Mouse (Mus musculus): Measurements from ENCODE around the gene Plcg2. TPM values are rescaled to one million over a fixed set of nuclear protein-coding genes. Genes with fewer than 3 reads are reported as not detected.
A peak's percentile ranks its signal among the peaks of the same experiment; 100 is the strongest.

The Plcg2 gene
- total and polyA plus RNA-seq, 2 experiments: 0.95 to 1.8 TPM

DNA sequence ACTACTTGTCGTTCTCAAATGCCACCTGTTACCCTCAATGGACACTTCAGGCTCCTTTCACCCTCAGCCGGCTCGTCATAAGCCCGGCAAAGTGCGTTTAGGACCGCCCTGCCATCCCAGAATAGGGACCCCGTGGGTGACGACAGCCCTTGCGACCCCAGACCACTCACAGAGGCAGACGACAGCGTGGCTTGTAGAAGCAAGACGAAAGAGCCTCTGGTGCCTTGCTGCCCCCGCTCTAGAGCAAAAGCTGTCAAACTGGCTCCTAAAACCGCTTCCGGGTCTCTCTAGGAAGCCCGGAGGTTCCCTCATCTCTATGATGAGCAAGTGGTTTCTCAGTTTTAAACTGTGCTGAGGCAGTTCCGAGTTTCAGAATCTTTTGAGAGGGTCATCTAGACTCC, 175.3 kb downstream of the Plcg2 start, which contains the start of gene Sdr42e1:
Gene Sdr42e1 (minus strand): TSS at position 260 of the 401 bp plus-strand sequence.
- peaks cover 33% of the 10 kb centered on the region for H3K4me1 ChIP-seq (ENCODE audit: control insufficient read depth, insufficient read depth, low read length)
- no peaks in the 10 kb centered on the region for H3K36me3 ChIP-seq (ENCODE audit: control insufficient read depth, insufficient read depth, low read length)
- H3K79me2 ChIP-seq (ENCODE audit: control insufficient read depth, insufficient read depth, low read length): peaks cover 21% of the 10 kb centered on the region; the same call in 1 of the 2 replicates
- peak within 1 kb of the TSS; percentile 94 for H3K27ac ChIP-seq (replicated peaks; ENCODE audit: insufficient read depth, low read depth, low read length)
- 0 out of 2 replicates have a peak, but pooled peaks have one; percentile 26 for TF ChIP-seq POLR2A (IDR thresholded peaks at IDR 0.05; ENCODE audit: extremely low read depth, insufficient read depth, low read length)
- TF ChIP-seq CTCF (IDR thresholded peaks at IDR 0.05; ENCODE audit: low read depth, low read length): no peak
- peak within 1 kb of the TSS; percentile 71 for H3K4me3 ChIP-seq (ENCODE audit: insufficient read depth, low read depth, low read length)
- DNase-seq (ENCODE audit: extremely low read depth, low read depth, low spot score): peak; percentile 70
- peak within 1 kb of the TSS; percentile 88 for H3K9ac ChIP-seq (ENCODE audit: low read depth, low read length)
- WGBS: 7% methylated on average over 17 of the region's 17 CpGs
- no peaks in the 10 kb centered on the region for H3K27me3 ChIP-seq (ENCODE audit: control insufficient read depth, insufficient read depth, low read length)

DNA sequence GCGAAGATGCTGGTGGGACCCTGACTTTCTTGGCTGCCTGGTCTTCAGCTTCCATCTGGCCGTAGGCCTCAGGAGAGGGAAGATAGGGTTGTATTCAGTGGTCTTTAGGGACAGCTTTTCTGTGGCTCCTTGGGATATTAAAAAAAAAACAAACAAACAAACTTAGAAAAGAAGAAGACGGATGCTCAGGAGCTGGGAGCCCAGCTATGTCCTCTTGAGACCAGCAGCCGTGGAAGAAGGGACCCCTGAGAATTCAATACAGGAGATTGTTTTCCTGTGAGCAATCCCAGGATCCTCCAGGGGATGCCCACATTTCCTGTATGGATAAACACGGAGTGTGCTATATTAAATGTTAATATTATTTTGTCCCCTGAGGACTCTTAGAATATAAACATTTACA, 177.1 kb downstream of the Plcg2 start:
- 85% methylated on average over 5 of the region's 5 CpGs for WGBS
- Histone ChIP-seq H3K4me1 (ENCODE audit: control insufficient read depth, insufficient read depth, low read length) (peaks cover 28% of the 10 kb centered on the region), H3K27me3 (ENCODE audit: control insufficient read depth, insufficient read depth, low read length) (no peaks in the 10 kb centered on the region), H3K36me3 (ENCODE audit: control insufficient read depth, insufficient read depth, low read length) (no peaks in the 10 kb centered on the region), H3K4me3 (ENCODE audit: insufficient read depth, low read depth, low read length) (no peak overlapping the region), H3K79me2 (ENCODE audit: control insufficient read depth, insufficient read depth, low read length) (peaks cover 19% of the 10 kb centered on the region; the same call in 1 of the 2 replicates), H3K9ac (ENCODE audit: low read depth, low read length) (no peak overlapping the region), H3K27ac (replicated peaks; ENCODE audit: insufficient read depth, low read depth, low read length) (peak overlapping the region; percentile 73)
- no peak for TF ChIP-seq CTCF (IDR thresholded peaks at IDR 0.05; ENCODE audit: low read depth, low read length)
- TF ChIP-seq POLR2A (IDR thresholded peaks at IDR 0.05; ENCODE audit: extremely low read depth, insufficient read depth, low read length): no peak
- no peak for DNase-seq (ENCODE audit: extremely low read depth, low read depth, low spot score)

DNA sequence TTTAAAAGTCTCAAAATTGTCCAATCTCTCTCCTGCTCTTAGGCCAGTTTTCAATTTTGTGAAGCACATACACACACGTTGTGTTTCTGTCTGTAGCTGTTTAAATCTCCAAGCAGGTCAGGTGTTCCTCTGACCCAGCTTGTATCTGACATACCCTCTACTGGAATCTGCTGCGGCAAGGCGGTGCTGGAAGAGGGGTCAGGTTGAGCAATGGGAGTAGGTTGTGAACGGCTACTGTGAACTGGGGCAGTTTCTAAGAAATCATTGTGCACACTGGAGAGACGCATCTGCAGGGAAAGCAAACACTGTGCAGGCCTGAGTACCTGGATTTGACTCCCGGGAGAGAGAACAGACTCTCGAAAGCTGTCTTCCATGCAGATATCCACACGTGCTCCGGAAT, 178.4 kb downstream of the Plcg2 start:
- no peaks in the 10 kb centered on the region for H3K27me3 ChIP-seq (ENCODE audit: control insufficient read depth, insufficient read depth, low read length)
- H3K4me3 ChIP-seq (ENCODE audit: insufficient read depth, low read depth, low read length): peak overlapping the region; percentile 22; the same call in 1 of the 2 replicates
- WGBS: 16% methylated on average over 9 of the region's 9 CpGs
- no peak for TF ChIP-seq POLR2A (IDR thresholded peaks at IDR 0.05; ENCODE audit: extremely low read depth, insufficient read depth, low read length)
- TF ChIP-seq CTCF (IDR thresholded peaks at IDR 0.05; ENCODE audit: low read depth, low read length): no peak
- H3K27ac ChIP-seq (replicated peaks; ENCODE audit: insufficient read depth, low read depth, low read length): peak overlapping the region; percentile 98
- DNase-seq (ENCODE audit: extremely low read depth, low read depth, low spot score): peak; percentile 97
- peaks cover 19% of the 10 kb centered on the region; the same call in 1 of the 2 replicates for H3K79me2 ChIP-seq (ENCODE audit: control insufficient read depth, insufficient read depth, low read length)
- H3K4me1 ChIP-seq (ENCODE audit: control insufficient read depth, insufficient read depth, low read length): peaks cover 26% of the 10 kb centered on the region
- H3K36me3 ChIP-seq (ENCODE audit: control insufficient read depth, insufficient read depth, low read length): no peaks in the 10 kb centered on the region
- peak overlapping the region; percentile 76 for H3K9ac ChIP-seq (ENCODE audit: low read depth, low read length)

DNA sequence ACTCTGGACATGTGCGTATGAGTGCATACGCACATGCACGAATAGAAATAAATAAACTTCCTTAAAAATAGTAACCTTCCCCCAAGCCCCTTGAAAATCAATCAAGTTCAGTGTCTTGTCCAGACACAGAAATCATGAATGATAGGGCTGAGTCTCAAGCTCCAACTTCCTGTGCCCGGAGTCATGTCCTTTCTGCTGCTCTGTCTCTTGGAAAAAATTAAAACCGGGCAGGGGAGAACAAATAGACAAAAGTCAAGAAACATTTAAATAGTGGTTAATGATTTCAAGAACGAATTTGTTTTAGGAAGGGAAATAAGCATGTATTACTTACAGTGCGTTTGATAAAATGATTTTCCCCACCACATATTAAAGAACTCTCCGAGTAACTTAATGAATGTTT, 178.9 kb downstream of the Plcg2 start:
- Histone ChIP-seq H3K4me1 (ENCODE audit: control insufficient read depth, insufficient read depth, low read length) (peaks cover 21% of the 10 kb centered on the region), H3K4me3 (ENCODE audit: insufficient read depth, low read depth, low read length) (peak overlapping the region; percentile 22), H3K79me2 (ENCODE audit: control insufficient read depth, insufficient read depth, low read length) (peaks cover 15% of the 10 kb centered on the region; the same call in 1 of the 2 replicates), H3K36me3 (ENCODE audit: control insufficient read depth, insufficient read depth, low read length) (no peaks in the 10 kb centered on the region), H3K27me3 (ENCODE audit: control insufficient read depth, insufficient read depth, low read length) (no peaks in the 10 kb centered on the region), H3K27ac (replicated peaks; ENCODE audit: insufficient read depth, low read depth, low read length) (peak overlapping the region; percentile 98), H3K9ac (ENCODE audit: low read depth, low read length) (peak overlapping the region; percentile 76)
- TF ChIP-seq POLR2A (IDR thresholded peaks at IDR 0.05; ENCODE audit: extremely low read depth, insufficient read depth, low read length): no peak
- TF ChIP-seq CTCF (IDR thresholded peaks at IDR 0.05; ENCODE audit: low read depth, low read length): no peak
- peak; percentile 92 for DNase-seq (ENCODE audit: extremely low read depth, low read depth, low spot score)
- WGBS: 10% methylated on average over 8 of the region's 8 CpGs

DNA sequence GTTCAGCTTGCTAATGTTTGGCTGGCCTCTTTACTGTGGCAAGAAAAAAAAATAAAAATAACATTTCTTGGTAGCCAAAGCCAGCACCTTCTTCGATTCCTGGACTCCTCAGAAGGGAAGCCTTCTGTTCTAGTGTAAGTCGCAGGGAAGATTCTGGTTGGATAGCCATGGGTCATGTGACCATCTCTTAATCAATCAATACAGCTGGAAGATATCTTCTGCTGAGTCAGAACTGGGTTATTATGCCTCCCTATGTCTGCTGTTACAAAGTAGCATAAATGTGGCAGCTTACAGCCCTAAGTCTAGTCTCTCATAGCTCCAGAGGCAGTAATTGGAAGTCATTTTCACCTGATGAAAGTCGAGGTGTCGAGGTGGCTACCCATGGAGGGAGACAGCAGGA, 180.6 kb downstream of the Plcg2 start:
- peaks cover 17% of the 10 kb centered on the region for H3K4me1 ChIP-seq (ENCODE audit: control insufficient read depth, insufficient read depth, low read length)
- H3K36me3 ChIP-seq (ENCODE audit: control insufficient read depth, insufficient read depth, low read length): no peaks in the 10 kb centered on the region
- peak; percentile 62 for DNase-seq (ENCODE audit: extremely low read depth, low read depth, low spot score)
- WGBS: 83% methylated on average over 4 of the region's 4 CpGs
- peaks cover 8% of the 10 kb centered on the region; the same call in 1 of the 2 replicates for H3K79me2 ChIP-seq (ENCODE audit: control insufficient read depth, insufficient read depth, low read length)
- peak overlapping the region; percentile 46 for H3K27ac ChIP-seq (replicated peaks; ENCODE audit: insufficient read depth, low read depth, low read length)
- H3K27me3 ChIP-seq (ENCODE audit: control insufficient read depth, insufficient read depth, low read length): no peaks in the 10 kb centered on the region
- TF ChIP-seq POLR2A (IDR thresholded peaks at IDR 0.05; ENCODE audit: extremely low read depth, insufficient read depth, low read length) (no peak), CTCF (IDR thresholded peaks at IDR 0.05; ENCODE audit: low read depth, low read length) (no peak)
- no peak overlapping the region for H3K9ac ChIP-seq (ENCODE audit: low read depth, low read length)
- no peak overlapping the region for H3K4me3 ChIP-seq (ENCODE audit: insufficient read depth, low read depth, low read length)

DNA sequence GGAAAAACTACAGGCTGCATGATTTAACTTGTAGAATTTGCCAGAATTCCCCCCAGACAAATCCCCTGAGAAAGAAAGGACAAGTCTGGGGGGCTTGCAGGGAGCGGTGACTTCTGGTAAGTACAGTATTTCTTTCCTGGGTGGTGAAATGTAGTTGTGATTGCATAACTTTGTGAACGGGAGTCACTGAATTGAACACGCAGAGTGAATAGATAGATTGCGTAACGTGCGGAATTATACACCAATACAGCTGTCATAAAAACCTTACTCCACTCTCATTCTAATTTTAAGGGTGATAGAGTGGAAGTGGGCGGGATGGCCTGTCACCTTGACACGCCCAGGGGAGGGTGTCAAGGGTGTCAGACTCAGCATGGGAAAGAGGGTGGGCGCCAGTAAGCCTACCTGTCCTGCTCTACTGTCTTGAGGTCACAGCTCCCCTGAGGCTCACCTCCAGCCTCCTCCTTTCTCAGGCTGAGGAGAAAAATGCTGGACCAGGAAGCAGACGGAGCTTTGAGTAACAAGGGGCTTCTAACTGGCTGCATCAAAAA, 185.9 kb downstream of the Plcg2 start:
- 50% methylated on average over 10 of the region's 10 CpGs for WGBS
- no peaks in the 10 kb centered on the region for H3K79me2 ChIP-seq (ENCODE audit: control insufficient read depth, insufficient read depth, low read length)

More for the DNA sequence above, 185.9 kb downstream of the Plcg2 start:
- Histone ChIP-seq H3K36me3 (ENCODE audit: control insufficient read depth, insufficient read depth, low read length) (no peaks in the 10 kb centered on the region), H3K4me1 (ENCODE audit: control insufficient read depth, insufficient read depth, low read length) (peaks cover 4% of the 10 kb centered on the region), H3K4me3 (ENCODE audit: insufficient read depth, low read depth, low read length) (no peak overlapping the region), H3K9ac (ENCODE audit: low read depth, low read length) (no peak overlapping the region), H3K27me3 (ENCODE audit: control insufficient read depth, insufficient read depth, low read length) (no peaks in the 10 kb centered on the region), H3K27ac (replicated peaks; ENCODE audit: insufficient read depth, low read depth, low read length) (peak overlapping the region; percentile 57; the same call in 1 of the 2 replicates)
- no peak for TF ChIP-seq CTCF (IDR thresholded peaks at IDR 0.05; ENCODE audit: low read depth, low read length)
- TF ChIP-seq POLR2A (IDR thresholded peaks at IDR 0.05; ENCODE audit: extremely low read depth, insufficient read depth, low read length): no peak
- peak; percentile 87 for DNase-seq (ENCODE audit: extremely low read depth, low read depth, low spot score)

Measured in liver, adult 2 months (tissue).